Mouse (Mus musculus) heart, adult 2 months (tissue): ENCODE results near the gene Fgfr2. TPM values are rescaled to one million over a fixed set of nuclear protein-coding genes. Genes with fewer than 3 reads are reported as not detected.

ENCODE experiments used
- DNase-seq, 2 experiments: peaks; one replicate each; pipeline ENCODE4 v3.0.0; 2021
- H3K27ac ChIP-seq: fragments of 200-600 bp; 2 replicates; pipeline ENCODE4 v1.8.1; 2022
- H3K27me3 ChIP-seq: fragments of 200-500 bp; 2 replicates; pipeline ENCODE4 v1.6.1; 2012; ENCODE audit warnings: mild to moderate bottlenecking, low read length, inconsistent platforms, mixed read lengths; ENCODE audit not compliant: control insufficient read depth, insufficient read depth
- H3K36me3 ChIP-seq: fragments of 200-500 bp; 2 replicates; pipeline ENCODE4 v1.6.1; 2012; ENCODE audit warnings: low read length, inconsistent platforms; ENCODE audit not compliant: control insufficient read depth, insufficient read depth
- H3K4me1 ChIP-seq: fragments of 200-500 bp; 2 replicates; pipeline ENCODE4 v1.6.1; 2011; ENCODE audit warnings: low read length; ENCODE audit not compliant: control insufficient read depth, insufficient read depth
- H3K4me3 ChIP-seq: fragments of 200-600 bp; 2 replicates; pipeline ENCODE4 v1.8.1; 2022
- H3K79me2 ChIP-seq: fragments of 200-500 bp; replicated peaks from 2 replicates; pipeline ENCODE4 v1.6.1; 2012; ENCODE audit warnings: mild to moderate bottlenecking, inconsistent platforms, low read length, moderate library complexity, mixed read lengths; ENCODE audit not compliant: control insufficient read depth, insufficient read depth
- H3K9ac ChIP-seq: fragments of 200-500 bp; 2 replicates; pipeline ENCODE4 v1.6.1; 2012; ENCODE audit warnings: low read depth, mild to moderate bottlenecking, control low read depth, inconsistent platforms, low read length, mixed read lengths
- CTCF ChIP-seq: fragments of 200-600 bp; IDR thresholded peaks from 2 replicates; pipeline ENCODE4 v1.8.1; 2022; ENCODE audit warnings: antibody characterized with exemption, mild to moderate bottlenecking, moderate library complexity
- EP300 ChIP-seq: fragments of 200-500 bp; IDR thresholded peaks from 2 replicates; pipeline ENCODE4 v1.6.1; 2011; ENCODE audit warnings: low read depth, low read length, control low read depth; ENCODE audit not compliant: insufficient read depth
- POLR2A ChIP-seq: fragments of 200-500 bp; IDR thresholded peaks from 2 replicates; pipeline ENCODE4 v1.6.1; 2011; ENCODE audit warnings: mild to moderate bottlenecking, low read depth, low read length, control low read depth; ENCODE audit not compliant: insufficient read depth
- WGBS: fragments of 180-500 bp; shearing (Covaris S2); methylation state at CpG from one replicate; pipeline ENCODE4 v1.1.7; 2018; 5-methylcytosine and 5-hydroxymethylcytosine counted together
- intact Hi-C: fragments of 180-260 bp; cut with DNase I; formaldehyde crosslinking; loops from one replicate; pipeline ENCODE4 v1.15.1; 2025
- polyA plus RNA-seq: library from polyadenylated mRNA; depleted of rRNA; stranded (reverse); fragments of >200 nt; gene quantifications from 2 replicates; pipeline ENCODE4 v1.2.3, GENCODE M21; 2012
- total RNA-seq, 2 experiments: library from RNA; stranded (reverse); gene quantifications; 2 replicates each; pipeline ENCODE4 v1.2.3; 2021

Gene Fgfr2
- total and polyA plus RNA-seq, 3 experiments, result 1.1 to 2.0 (median 1.3) TPM

DNA sequence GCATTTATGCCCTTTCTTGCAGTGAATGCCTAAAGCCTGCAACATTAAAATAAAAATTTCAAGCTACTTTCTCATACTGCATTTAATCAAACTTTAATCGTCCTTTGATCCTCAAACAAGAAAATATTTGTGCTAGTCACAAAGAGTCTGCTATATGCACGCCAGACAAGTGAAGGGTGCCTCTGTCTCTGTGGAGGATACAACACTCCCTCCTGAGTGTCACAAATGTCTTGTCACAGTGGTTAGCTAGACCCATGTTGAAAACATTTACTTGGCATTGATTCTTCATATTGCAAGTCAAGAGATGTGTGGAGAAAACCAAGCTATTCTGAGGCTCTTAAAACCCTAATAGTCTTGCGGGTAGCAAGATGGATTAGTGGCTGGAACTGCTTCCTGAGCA lies 2736.8 kb downstream of the Fgfr2 start:
- no peaks in the 10 kb centered on the region for H3K27me3 ChIP-seq
- TF ChIP-seq EP300 (no peak), POLR2A (no peak), CTCF (no peak)
- no peaks in the 10 kb centered on the region for H3K4me1 ChIP-seq
- intact Hi-C loops, result no loop called here
- H3K36me3 ChIP-seq, result no peaks in the 10 kb centered on the region
- H3K79me2 ChIP-seq, result no peaks in the 10 kb centered on the region
- H3K27ac ChIP-seq, result no peak overlapping the region
- H3K4me3 ChIP-seq, result no peak overlapping the region
- no peak overlapping the region for H3K9ac ChIP-seq
- 86% methylated on average over 3 of the region's 3 CpGs for WGBS
- DNase-seq, result no peak

DNA sequence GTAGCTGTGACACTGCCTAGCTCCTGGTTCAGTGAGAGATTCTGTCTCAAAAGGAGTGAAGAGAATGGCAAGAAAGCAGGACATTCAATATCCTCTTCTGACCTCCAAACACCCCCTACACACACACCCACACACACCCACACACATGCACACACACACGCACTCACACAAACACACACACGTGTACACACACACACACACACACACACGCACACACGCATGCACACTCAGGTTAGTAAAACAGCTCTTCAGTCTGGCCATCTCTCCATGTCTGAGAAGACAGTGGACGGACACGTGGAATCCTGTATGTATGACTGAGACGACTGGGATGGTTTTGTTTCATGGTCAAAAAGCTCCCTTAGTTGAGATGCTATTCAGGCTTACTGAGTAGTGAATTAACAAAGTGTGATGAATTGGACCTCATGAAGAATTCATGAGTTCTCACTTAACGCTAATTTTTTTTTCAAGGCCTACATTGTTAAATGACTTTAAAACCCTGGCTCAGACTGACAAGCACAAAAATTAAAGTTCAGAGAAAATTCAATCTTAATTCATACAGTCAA lies 2737.3 kb downstream of the Fgfr2 start:
- H3K36me3 ChIP-seq, result no peaks in the 10 kb centered on the region
- no peaks in the 10 kb centered on the region for H3K27me3 ChIP-seq
- intact Hi-C loops, result no loop called here
- H3K4me3 ChIP-seq, result no peak overlapping the region
- H3K4me1 ChIP-seq, result no peaks in the 10 kb centered on the region
- DNase-seq, result no peak
- H3K27ac ChIP-seq, result no peak overlapping the region
- no peak for TF ChIP-seq EP300
- TF ChIP-seq CTCF, result no peak
- TF ChIP-seq POLR2A, result no peak
- H3K79me2 ChIP-seq, result no peaks in the 10 kb centered on the region
- WGBS, result 92% methylated on average over 8 of the region's 8 CpGs
- H3K9ac ChIP-seq, result no peak overlapping the region

DNA sequence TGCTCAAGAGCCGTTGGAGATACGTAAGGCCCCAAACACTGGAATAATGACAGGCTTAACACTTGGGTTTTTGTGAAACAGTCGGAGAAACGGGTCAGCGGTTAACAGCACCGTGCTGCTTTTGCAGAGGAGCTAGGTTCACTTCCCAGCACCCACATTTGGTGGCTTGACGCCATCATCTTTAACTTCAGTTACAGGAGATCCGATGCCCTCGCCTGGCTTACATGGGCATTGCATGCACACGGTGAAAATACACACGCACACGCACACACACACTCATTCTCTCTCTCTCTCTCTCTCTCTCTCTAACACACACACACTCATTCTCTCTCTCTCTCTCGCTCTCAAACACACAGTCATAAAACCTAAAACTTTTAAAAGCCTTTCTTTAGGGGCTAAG lies 2741.0 kb downstream of the Fgfr2 start:
- Histone ChIP-seq H3K27ac (no peak overlapping the region), H3K79me2 (no peaks in the 10 kb centered on the region), H3K27me3 (no peaks in the 10 kb centered on the region), H3K9ac (no peak overlapping the region), H3K4me1 (no peaks in the 10 kb centered on the region), H3K36me3 (no peaks in the 10 kb centered on the region), H3K4me3 (no peak overlapping the region)
- DNase-seq, result no peak
- 96% methylated on average over 13 of the region's 13 CpGs for WGBS
- intact Hi-C loops, result no loop called here
- TF ChIP-seq POLR2A (no peak), CTCF (no peak), EP300 (no peak)

DNA sequence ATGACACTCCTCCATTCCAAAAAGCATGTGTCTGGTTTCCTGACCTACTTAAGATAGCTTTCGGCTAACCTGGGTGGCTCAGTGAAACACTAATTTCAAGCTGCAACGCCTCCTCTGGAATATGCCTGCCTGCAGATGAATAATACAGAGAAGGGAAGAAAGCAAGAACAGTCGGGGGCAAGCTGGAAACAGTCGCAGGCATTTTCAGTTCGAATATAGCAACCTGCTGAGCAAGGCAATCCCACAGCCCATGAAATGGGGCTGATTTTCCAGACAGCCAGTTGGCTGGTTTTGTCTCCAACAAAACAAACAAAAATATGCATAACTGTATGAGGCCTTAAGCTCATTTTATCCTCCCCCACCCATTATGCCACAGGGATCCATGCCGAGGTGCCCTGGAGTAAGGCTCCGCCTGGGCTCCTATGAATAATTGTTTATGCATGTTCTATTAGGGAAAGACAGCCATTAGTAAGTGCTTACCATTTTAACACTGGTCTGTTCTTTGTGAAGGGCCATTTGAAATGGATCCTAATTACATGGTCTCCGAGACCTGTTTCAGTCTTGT lies 2741.7 kb downstream of the Fgfr2 start:
- Histone ChIP-seq H3K79me2 (no peaks in the 10 kb centered on the region), H3K4me3 (no peak overlapping the region), H3K36me3 (no peaks in the 10 kb centered on the region), H3K27me3 (no peaks in the 10 kb centered on the region), H3K27ac (no peak overlapping the region), H3K4me1 (no peaks in the 10 kb centered on the region), H3K9ac (no peak overlapping the region)
- TF ChIP-seq CTCF, result no peak
- no peak for TF ChIP-seq EP300
- no peak for TF ChIP-seq POLR2A
- no peak for DNase-seq
- intact Hi-C loops, result loop anchor here (2.0 kb wide), 1 partner anchor 729 kb away; no protein-coding TSS in a partner anchor
- 93% methylated on average over 8 of the region's 8 CpGs for WGBS

DNA sequence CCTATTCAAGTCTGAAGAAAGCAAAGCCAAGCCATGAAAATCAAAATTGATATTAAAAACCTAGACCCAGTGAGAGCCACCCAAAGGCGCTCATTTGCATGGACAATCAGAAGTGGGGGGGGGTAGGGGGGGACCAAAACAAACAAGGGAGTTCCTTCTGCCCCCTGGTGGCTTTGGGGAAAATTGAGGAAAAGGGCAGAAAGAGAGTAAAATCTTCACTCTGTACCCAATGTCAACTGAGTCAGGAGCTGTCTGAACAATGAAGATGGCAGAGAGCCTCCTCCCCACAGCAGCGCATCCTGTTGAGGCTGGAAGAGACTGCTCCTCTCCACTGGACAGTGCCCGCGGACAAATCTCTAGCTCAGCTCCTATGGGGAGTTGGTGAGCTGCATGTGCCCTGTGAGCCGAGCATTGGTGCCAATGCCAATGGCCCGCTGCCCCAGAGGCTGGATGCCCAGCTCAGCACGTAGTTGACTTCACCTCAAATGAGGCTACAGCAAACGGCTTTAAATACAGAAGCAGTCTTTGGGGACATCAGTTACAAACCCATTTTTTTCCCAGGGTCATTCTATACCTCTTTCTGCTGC lies 2742.3 kb downstream of the Fgfr2 start:
- TF ChIP-seq CTCF (peak; percentile 52), EP300 (no peak)
- peak in 1 of 2 experiments; percentile 17 for DNase-seq
- Histone ChIP-seq H3K4me3 (no peak overlapping the region), H3K27me3 (no peaks in the 10 kb centered on the region), H3K36me3 (no peaks in the 10 kb centered on the region), H3K9ac (no peak overlapping the region), H3K4me1 (no peaks in the 10 kb centered on the region), H3K27ac (no peak overlapping the region), H3K79me2 (no peaks in the 10 kb centered on the region)
- 78% methylated on average over 8 of the region's 8 CpGs for WGBS
- intact Hi-C loops, result loop anchor here (2.0 kb wide), 1 partner anchor 728 kb away; no protein-coding TSS in a partner anchor

DNA sequence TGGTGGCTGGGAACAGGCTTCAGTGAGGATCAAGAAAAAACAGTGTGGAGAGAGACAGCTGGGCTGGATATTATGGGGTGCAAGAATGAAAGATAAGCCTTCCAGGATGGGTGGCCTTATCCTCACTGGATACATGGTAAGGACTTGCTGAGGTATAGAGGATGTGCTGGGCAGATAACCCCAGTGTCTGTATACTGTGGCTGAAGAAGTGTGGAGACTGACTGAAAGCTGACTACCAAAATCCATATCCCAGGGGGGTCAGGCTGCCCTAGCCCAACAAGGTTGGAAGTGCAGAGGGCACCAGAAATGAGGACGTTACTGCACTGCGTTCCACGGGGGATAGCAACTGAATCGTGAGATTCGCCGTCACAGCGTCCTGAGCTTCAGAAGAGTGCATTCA lies 2742.8 kb downstream of the Fgfr2 start:
- 97% methylated on average over 7 of the region's 7 CpGs for WGBS
- no peak for DNase-seq
- intact Hi-C loops, result loop anchor here (2.0 kb wide), 1 partner anchor 728 kb away; no protein-coding TSS in a partner anchor
- no peaks in the 10 kb centered on the region for H3K27me3 ChIP-seq
- no peaks in the 10 kb centered on the region for H3K4me1 ChIP-seq
- H3K27ac ChIP-seq, result no peak overlapping the region
- H3K9ac ChIP-seq, result no peak overlapping the region
- H3K79me2 ChIP-seq, result no peaks in the 10 kb centered on the region
- no peaks in the 10 kb centered on the region for H3K36me3 ChIP-seq
- TF ChIP-seq POLR2A, result no peak
- no peak for TF ChIP-seq CTCF
- no peak for TF ChIP-seq EP300
- H3K4me3 ChIP-seq, result no peak overlapping the region
